Mouse (Mus musculus) heart, embryonic 12.5 days (tissue): ENCODE data around the gene Gdf1. TPM values are rescaled to one million over a fixed set of nuclear protein-coding genes. Genes with fewer than 3 reads are reported as not detected.
A peak's percentile ranks its signal among the peaks of the same experiment; 100 is the strongest.

Source experiments
- ATAC-seq: fragments of 200-750 bp; cut with Nextera tagmentation; 2 replicates; pipeline ENCODE4 v1.8.0; 2017; ENCODE audit warnings: moderate TSS enrichment, moderate library complexity; ENCODE audit not compliant: insufficient number of reproducible peaks, low FRiP score
- H3K27ac ChIP-seq: fragments of 300-500 bp; sonication (generic); 2 replicates; pipeline ENCODE4 v1.5.1; 2016; ENCODE audit warnings: mild to moderate bottlenecking, moderate library complexity; ENCODE audit not compliant: poor library complexity, severe bottlenecking
- H3K27me3 ChIP-seq: fragments of 300-500 bp; sonication (generic); replicated peaks from 2 replicates; pipeline ENCODE4 v1.6.1; 2016; ENCODE audit warnings: mild to moderate bottlenecking, moderate library complexity
- H3K36me3 ChIP-seq: fragments of 300-500 bp; sonication (generic); 2 replicates; pipeline ENCODE4 v1.6.1; 2016; ENCODE audit warnings: mild to moderate bottlenecking, moderate library complexity
- H3K4me1 ChIP-seq: fragments of 300-500 bp; sonication (generic); replicated peaks from 2 replicates; pipeline ENCODE4 v1.6.1; 2016; ENCODE audit warnings: mild to moderate bottlenecking
- H3K4me2 ChIP-seq: fragments of 300-500 bp; sonication (generic); 2 replicates; pipeline ENCODE4 v1.6.1; 2016; ENCODE audit warnings: mild to moderate bottlenecking, moderate library complexity
- H3K4me3 ChIP-seq: fragments of 300-500 bp; sonication (generic); 2 replicates; pipeline ENCODE4 v1.5.1; 2016; ENCODE audit warnings: mild to moderate bottlenecking
- H3K9ac ChIP-seq: fragments of 300-500 bp; sonication (generic); 2 replicates; pipeline ENCODE4 v1.6.1; 2016; ENCODE audit warnings: mild to moderate bottlenecking, moderate library complexity
- H3K9me3 ChIP-seq: fragments of 300-500 bp; sonication (generic); replicated peaks from 2 replicates; pipeline ENCODE4 v1.6.1; 2016; ENCODE audit warnings: mild to moderate bottlenecking, moderate library complexity
- WGBS: fragments of 180-500 bp; shearing (Covaris S2); methylation state at CpG from one replicate; pipeline ENCODE4 v1.1.7; 2016; 5-methylcytosine and 5-hydroxymethylcytosine counted together
- polyA plus RNA-seq: library from polyadenylated mRNA; unstranded; fragments of >200 nt; fragmentation: Nextera tagmentation; extraction: Ambion mirVana; gene quantifications from 2 replicates; pipeline ENCODE4 v1.2.1, GENCODE M21; 2016

The Gdf1 gene
- polyA plus RNA-seq, 1 experiment from 2014 or later, result 2.1 TPM

- Histone ChIP-seq H3K27me3 (peaks cover 21% of the 10 kb centered on the region), H3K4me3 (peak overlapping the region; percentile 33), H3K9ac (peak overlapping the region; percentile 36), H3K4me2 (peak overlapping the region; percentile 64), H3K4me1 (peaks cover 24% of the 10 kb centered on the region), H3K36me3 (peaks cover 53% of the 10 kb centered on the region), H3K27ac (no peak overlapping the region), H3K9me3 (peaks cover 8% of the 10 kb centered on the region; the same call in 1 of the 2 replicates)
- peak; percentile 77 for ATAC-seq
- 36% methylated on average over 53 of the region's 53 CpGs for WGBS
These were observed 1.2 kb downstream of the Gdf1 start for GRCm38 (mm10) chr8:70330741-70331364.

GRCm38 (mm10) chr8:70331526-70331925 is 1.9 kb downstream of the Gdf1 start:
- Histone ChIP-seq H3K9me3 (peaks cover 8% of the 10 kb centered on the region; the same call in 1 of the 2 replicates), H3K36me3 (peaks cover 60% of the 10 kb centered on the region), H3K4me3 (no peak overlapping the region), H3K27me3 (peaks cover 21% of the 10 kb centered on the region), H3K9ac (no peak overlapping the region), H3K4me2 (no peak overlapping the region), H3K27ac (no peak overlapping the region), H3K4me1 (peaks cover 24% of the 10 kb centered on the region)
- ATAC-seq, result no peak
- 80% methylated on average over 19 of the region's 19 CpGs for WGBS

GRCm38 (mm10) chr8:70332070-70332877 is 2.7 kb downstream of the Gdf1 start:
- Histone ChIP-seq H3K27ac (no peak overlapping the region), H3K4me2 (no peak overlapping the region), H3K36me3 (peaks cover 66% of the 10 kb centered on the region), H3K9ac (no peak overlapping the region), H3K4me3 (no peak overlapping the region), H3K4me1 (peaks cover 24% of the 10 kb centered on the region), H3K9me3 (peaks cover 7% of the 10 kb centered on the region; the same call in 1 of the 2 replicates), H3K27me3 (peaks cover 21% of the 10 kb centered on the region)
- WGBS, result 35% methylated on average over 40 of the region's 41 CpGs
- peak; percentile 43; the same call in 1 of the 2 replicates for ATAC-seq

- Histone ChIP-seq H3K36me3 (peaks cover 69% of the 10 kb centered on the region), H3K27me3 (peaks cover 21% of the 10 kb centered on the region)
These were observed 3.2 kb downstream of the Gdf1 start for GRCm38 (mm10) chr8:70332878-70333202.

GRCm38 (mm10) chr8:70338931-70339330 is 9.3 kb downstream of the Gdf1 start:
- Histone ChIP-seq H3K4me1 (0 out of 2 replicates have a peak, but pooled peaks cover 7% of the 10 kb centered on the region), H3K27ac (no peak overlapping the region), H3K9me3 (no peaks in the 10 kb centered on the region), H3K36me3 (peaks cover 100% of the 10 kb centered on the region), H3K4me2 (no peak overlapping the region), H3K27me3 (no peaks in the 10 kb centered on the region), H3K4me3 (no peak overlapping the region), H3K9ac (no peak overlapping the region)
- 88% methylated on average over 7 of the region's 7 CpGs for WGBS
- ATAC-seq, result no peak

More at GRCm38 (mm10) chr8:70332878-70333202, 3.2 kb downstream of the Gdf1 start:
- 0 out of 2 replicates have a peak, but pooled peaks cover 1% of the 10 kb centered on the region for H3K9me3 ChIP-seq
- WGBS, result 91% methylated on average over 6 of the region's 6 CpGs
- H3K4me1 ChIP-seq, result peaks cover 24% of the 10 kb centered on the region
- no peak overlapping the region for H3K4me2 ChIP-seq
- ATAC-seq, result no peak
- no peak overlapping the region for H3K9ac ChIP-seq
- no peak overlapping the region for H3K4me3 ChIP-seq
- H3K27ac ChIP-seq, result no peak overlapping the region

- H3K4me2 ChIP-seq, result no peak overlapping the region
- H3K9ac ChIP-seq, result no peak overlapping the region; the same call in 1 of the 2 replicates
- peaks cover 88% of the 10 kb centered on the region for H3K36me3 ChIP-seq
- H3K9me3 ChIP-seq, result no peaks in the 10 kb centered on the region
- no peak overlapping the region for H3K4me3 ChIP-seq
- WGBS, result 87% methylated on average over 7 of the region's 7 CpGs
- H3K27ac ChIP-seq, result no peak overlapping the region
- no peak for ATAC-seq
- H3K27me3 ChIP-seq, result no peaks in the 10 kb centered on the region
- H3K4me1 ChIP-seq, result peaks cover 13% of the 10 kb centered on the region; the same call in 1 of the 2 replicates
These were observed 11.0 kb downstream of the Gdf1 start for GRCm38 (mm10) chr8:70340659-70341058.

- ATAC-seq, result no peak
- Histone ChIP-seq H3K4me3 (no peak overlapping the region), H3K9me3 (no peaks in the 10 kb centered on the region), H3K4me1 (peaks cover 13% of the 10 kb centered on the region; the same call in 1 of the 2 replicates), H3K4me2 (no peak overlapping the region), H3K27ac (no peak overlapping the region), H3K27me3 (no peaks in the 10 kb centered on the region), H3K36me3 (peaks cover 85% of the 10 kb centered on the region), H3K9ac (no peak overlapping the region)
- 90% methylated on average over 14 of the region's 14 CpGs for WGBS
These were observed 12.4 kb downstream of the Gdf1 start for GRCm38 (mm10) chr8:70342007-70342406.

- H3K4me1 ChIP-seq, result peaks cover 15% of the 10 kb centered on the region; the same call in 1 of the 2 replicates
- no peak overlapping the region for H3K4me3 ChIP-seq
- H3K4me2 ChIP-seq, result no peak overlapping the region
- peaks cover 76% of the 10 kb centered on the region for H3K36me3 ChIP-seq
- ATAC-seq, result no peak
- no peak overlapping the region for H3K27ac ChIP-seq
- no peak overlapping the region for H3K9ac ChIP-seq
- no peaks in the 10 kb centered on the region for H3K27me3 ChIP-seq
- 87% methylated on average over 7 of the region's 7 CpGs for WGBS
- no peaks in the 10 kb centered on the region for H3K9me3 ChIP-seq
These were observed 13.5 kb downstream of the Gdf1 start for GRCm38 (mm10) chr8:70343076-70343475.

GRCm38 (mm10) chr8:70343696-70344095 is 14.1 kb downstream of the Gdf1 start:
- H3K27ac ChIP-seq, result no peak overlapping the region
- H3K36me3 ChIP-seq, result peaks cover 76% of the 10 kb centered on the region

GRCm38 (mm10) chr8:70344279-70344678 is 14.7 kb downstream of the Gdf1 start:
- no peak overlapping the region for H3K9ac ChIP-seq
- H3K27me3 ChIP-seq, result no peaks in the 10 kb centered on the region
- H3K4me2 ChIP-seq, result no peak overlapping the region
- peaks cover 27% of the 10 kb centered on the region for H3K4me1 ChIP-seq
- no peak overlapping the region for H3K4me3 ChIP-seq
- H3K27ac ChIP-seq, result no peak overlapping the region
- no peaks in the 10 kb centered on the region for H3K9me3 ChIP-seq
- 81% methylated on average over 2 of the region's 2 CpGs for whole genome bisulfite sequencing
- H3K36me3 ChIP-seq, result peaks cover 76% of the 10 kb centered on the region
- ATAC-seq, result no peak

More at GRCm38 (mm10) chr8:70343696-70344095, 14.1 kb downstream of the Gdf1 start:
- Histone ChIP-seq H3K4me3 (no peak overlapping the region), H3K4me1 (peaks cover 21% of the 10 kb centered on the region), H3K9me3 (no peaks in the 10 kb centered on the region), H3K27me3 (no peaks in the 10 kb centered on the region), H3K9ac (no peak overlapping the region), H3K4me2 (no peak overlapping the region)
- ATAC-seq, result 0 out of 2 replicates have a peak, but pooled peaks have one; percentile 27
- 61% methylated on average over 6 of the region's 6 CpGs for WGBS

- ATAC-seq, result no peak
- H3K4me3 ChIP-seq, result no peak overlapping the region
- peaks cover 53% of the 10 kb centered on the region for H3K36me3 ChIP-seq
- no peaks in the 10 kb centered on the region for H3K9me3 ChIP-seq
- 86% methylated on average over 4 of the region's 4 CpGs for WGBS
- H3K27ac ChIP-seq, result no peak overlapping the region
- no peaks in the 10 kb centered on the region for H3K27me3 ChIP-seq
- no peak overlapping the region for H3K4me2 ChIP-seq
- peaks cover 51% of the 10 kb centered on the region for H3K4me1 ChIP-seq
- no peak overlapping the region for H3K9ac ChIP-seq
These were observed 17.8 kb downstream of the Gdf1 start for GRCm38 (mm10) chr8:70347443-70347842.
